Mouse (Mus musculus): Measurements from ENCODE around the gene Atp1b2.

GRCm38 (mm10) chr11:69622406-69622805, 16.7 kb upstream of the Atp1b2 start:
- TF ChIP-seq USF1 (IDR thresholded peaks at IDR 0.05; ENCODE audit: low read depth, low read length) (no peak), MEF2A (IDR thresholded peaks at IDR 0.05; ENCODE audit: extremely low read depth, insufficient replicate concordance, low read depth, low read length, poor library complexity, severe bottlenecking) (no peak), POLR2A (IDR thresholded peaks at IDR 0.05; ENCODE audit: control insufficient read depth in 1 of 2, insufficient read depth in 1 of 2, low read depth in 1 of 2, low read length in 2 of 2, poor library complexity in 1 of 2) (no peak), CTCF (IDR thresholded peaks at IDR 0.05 in 2 of 3, conservative IDR thresholded peaks at IDR 0.05 in 1 of 3; ENCODE audit: control insufficient read depth in 1 of 3, insufficient read depth in 1 of 3, low read depth in 2 of 3, low read length in 3 of 3, poor library complexity in 1 of 3, severe bottlenecking in 1 of 3) (no peak), UBTF (IDR thresholded peaks at IDR 0.05; ENCODE audit: borderline replicate concordance, insufficient read depth, low read depth, low read length) (no peak), EP300 (IDR thresholded peaks at IDR 0.05; ENCODE audit: low read depth in 1 of 2, low read length in 2 of 2) (no peak), ZC3H11A (IDR thresholded peaks at IDR 0.05; ENCODE audit: low read depth, low read length) (no peak), CHD2 (IDR thresholded peaks at IDR 0.05; ENCODE audit: low read length) (no peak), GABPA (IDR thresholded peaks at IDR 0.05; ENCODE audit: low read depth, low read length) (no peak), NRF1 (IDR thresholded peaks at IDR 0.05; ENCODE audit: insufficient read depth, low read depth, low read length, poor library complexity, severe bottlenecking) (no peak)
